Comparison of ENCODE assay signal across 7 mouse cellular contexts in the genomic region with DNA sequence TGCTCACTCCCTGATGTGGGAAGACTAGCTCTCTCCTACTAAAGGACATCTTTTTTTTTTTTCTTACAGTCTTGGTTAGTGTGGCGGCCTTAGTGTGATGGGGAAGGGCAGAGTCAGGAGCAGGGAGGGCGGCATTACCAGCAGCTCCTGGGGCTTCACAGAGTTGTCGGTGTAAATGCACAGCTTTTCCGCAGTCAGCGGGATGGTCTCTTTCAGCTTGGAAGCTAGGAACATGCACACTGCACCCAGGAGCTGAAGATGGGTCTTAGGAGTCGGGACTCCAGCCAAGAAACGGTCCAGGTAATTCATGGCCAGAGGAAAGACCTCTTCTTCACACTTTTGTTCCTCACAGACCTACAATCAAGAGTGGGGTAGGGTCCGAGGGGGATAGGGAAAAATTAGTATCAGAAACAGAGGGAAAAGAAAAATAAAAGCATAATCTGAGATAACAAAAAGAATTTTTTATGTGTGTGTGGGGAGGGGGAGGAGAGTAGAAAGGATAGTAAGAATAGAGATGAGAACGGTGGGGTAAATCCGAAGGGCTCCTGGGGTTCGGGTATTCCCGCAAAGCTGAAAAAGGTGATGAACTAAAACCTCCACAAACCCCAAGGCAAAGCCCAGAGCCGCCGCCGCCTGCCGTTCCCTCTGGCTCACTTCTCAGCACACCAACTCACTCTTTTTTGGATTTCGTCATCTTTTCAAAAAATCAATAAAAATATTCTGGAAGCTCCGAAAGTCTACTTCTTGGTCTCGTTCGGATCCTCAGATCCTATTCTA. TPM values are rescaled to one million over a fixed set of nuclear protein-coding genes. Genes with fewer than 3 reads are reported as not detected.
A peak's percentile ranks its signal among the peaks of the same experiment; 100 is the strongest.
DNase-seq lines count a peak whose midpoint lies in the region; ATAC-seq and TF ChIP-seq lines count a peak whose summit lies in the region.

No protein-coding gene starts in this region.

- H3K4me2 ChIP-seq in embryonic facial prominence, embryonic 13.5 days: peak overlapping the region; percentile 90
- H3K4me2 ChIP-seq in hindbrain, embryonic 15.5 days: peak overlapping the region; percentile 83
- H3K4me2 ChIP-seq in stomach, postnatal 0 days (replicated peaks; ENCODE audit: low read depth): peak overlapping the region; percentile 86

- peak overlapping the region; percentile 78 for H3K4me3 ChIP-seq in embryonic facial prominence, embryonic 13.5 days
- H3K4me3 ChIP-seq in hindbrain, embryonic 15.5 days: peak overlapping the region; percentile 49
- peak overlapping the region; percentile 83 for H3K4me3 ChIP-seq in stomach, postnatal 0 days (ENCODE audit: low read depth, low read length)

- peak overlapping the region; percentile 90 for H3K27ac ChIP-seq in embryonic facial prominence, embryonic 13.5 days
- H3K27ac ChIP-seq in hindbrain, embryonic 15.5 days (replicated peaks): no peak overlapping the region
- peak overlapping the region; percentile 92 for H3K27ac ChIP-seq in stomach, postnatal 0 days (replicated peaks)

- WGBS in embryonic facial prominence, embryonic 13.5 days: 4% methylated on average over 20 of the region's 20 CpGs
- WGBS in hindbrain, embryonic 15.5 days: 5% methylated on average over 20 of the region's 20 CpGs
- 9% methylated on average over 20 of the region's 20 CpGs for WGBS in stomach, postnatal 0 days

- no peaks in the 10 kb centered on the region for H3K27me3 ChIP-seq in embryonic facial prominence, embryonic 13.5 days
- H3K27me3 ChIP-seq in hindbrain, embryonic 15.5 days: peaks cover 33% of the 10 kb centered on the region
- H3K27me3 ChIP-seq in stomach, postnatal 0 days (ENCODE audit: control insufficient read depth, insufficient read depth, low read length): no peaks in the 10 kb centered on the region

- peaks cover 35% of the 10 kb centered on the region for H3K36me3 ChIP-seq in embryonic facial prominence, embryonic 13.5 days
- no peaks in the 10 kb centered on the region for H3K36me3 ChIP-seq in hindbrain, embryonic 15.5 days
- peaks cover 6% of the 10 kb centered on the region for H3K36me3 ChIP-seq in stomach, postnatal 0 days (ENCODE audit: control insufficient read depth, insufficient read depth, low read length)

- peak; percentile 22 for TF ChIP-seq CTCF in stomach, postnatal 0 days (IDR thresholded peaks at IDR 0.05; ENCODE audit: low read depth)

- H3K9me3 ChIP-seq in embryonic facial prominence, embryonic 13.5 days: no peaks in the 10 kb centered on the region
- H3K9me3 ChIP-seq in hindbrain, embryonic 15.5 days: no peaks in the 10 kb centered on the region
- no peaks in the 10 kb centered on the region for H3K9me3 ChIP-seq in stomach, postnatal 0 days (ENCODE audit: control insufficient read depth, low read length)

- H3K4me1 ChIP-seq in embryonic facial prominence, embryonic 13.5 days: peaks cover 62% of the 10 kb centered on the region
- H3K4me1 ChIP-seq in hindbrain, embryonic 15.5 days (replicated peaks): peaks cover 48% of the 10 kb centered on the region
- H3K4me1 ChIP-seq in stomach, postnatal 0 days (replicated peaks; ENCODE audit: control insufficient read depth, insufficient read depth): peaks cover 13% of the 10 kb centered on the region

- peak overlapping the region; percentile 96 for H3K9ac ChIP-seq in embryonic facial prominence, embryonic 13.5 days
- H3K9ac ChIP-seq in hindbrain, embryonic 15.5 days: peak overlapping the region; percentile 46; the same call in 1 of the 2 replicates
- H3K9ac ChIP-seq in stomach, postnatal 0 days (ENCODE audit: low read length): peak overlapping the region; percentile 92

- TF ChIP-seq EP300 in stomach, postnatal 0 days (optimal IDR thresholded peaks at IDR 0.05): no peak

- DNase-seq in 3T3-L1 (ENCODE audit: low read depth, low spot score): peak; percentile 73
- peak; percentile 41 to 46 for DNase-seq in B cell, adult 2 months
- DNase-seq in lung, postnatal 10 days: peak; percentile 48
- peak; percentile 59 for DNase-seq in stomach, postnatal 0 days (ENCODE audit: low spot score)

- no peak for ATAC-seq in embryonic facial prominence, embryonic 13.5 days (ENCODE audit: insufficient number of reproducible peaks, insufficient read depth, low FRiP score, low TSS enrichment, low read depth)
- no peak for ATAC-seq in hindbrain, embryonic 15.5 days (ENCODE audit: low FRiP score, low read depth)
- ATAC-seq in stomach, postnatal 0 days (ENCODE audit: low FRiP score, low TSS enrichment): no peak
- no peak for ATAC-seq in granulocyte monocyte progenitor cell, adult 5-6 weeks (replicated peaks; ENCODE audit: poor library complexity, severe bottlenecking)

RNA-seq across cellular contexts. Expression of a gene that starts 3.3 kb away (rescaled TPM):
- 1,075 and 1,213 TPM in 2 replicates for polyA plus RNA-seq in embryonic facial prominence, embryonic 13.5 days (2015; fragmentation: Nextera tagmentation; extraction: Ambion mirVana)
- polyA plus RNA-seq in hindbrain, embryonic 15.5 days (2015; fragmentation: Nextera tagmentation; extraction: Ambion mirVana): 288 and 507 TPM in 2 replicates
- 433 and 478 TPM in 2 replicates for polyA plus RNA-seq in stomach, postnatal 0 days (2015; fragmentation: Nextera tagmentation; extraction: Ambion mirVana)
- total RNA-seq in granulocyte monocyte progenitor cell, adult 5-6 weeks (2014; fragmentation: Nextera tagmentation): 125 and 390 TPM in 2 replicates
- 51.6 and 54.8 TPM in 2 replicates for total RNA-seq in granulocyte monocyte progenitor cell, adult 5-6 weeks (2017)

RNA-seq across cellular contexts. Expression of a gene that starts 39.4 kb away (rescaled TPM):
- 2.1 and 4.3 TPM in 2 replicates for polyA plus RNA-seq in embryonic facial prominence, embryonic 13.5 days (2015; fragmentation: Nextera tagmentation; extraction: Ambion mirVana)
- polyA plus RNA-seq in hindbrain, embryonic 15.5 days (2015; fragmentation: Nextera tagmentation; extraction: Ambion mirVana): 6.1 and 8.5 TPM in 2 replicates
- polyA plus RNA-seq in stomach, postnatal 0 days (2015; fragmentation: Nextera tagmentation; extraction: Ambion mirVana): 4.1 and 5.2 TPM in 2 replicates
- total RNA-seq in granulocyte monocyte progenitor cell, adult 5-6 weeks (2014; fragmentation: Nextera tagmentation): 10.7 and 11.6 TPM in 2 replicates
- total RNA-seq in granulocyte monocyte progenitor cell, adult 5-6 weeks (2017): 12.8 and 18.5 TPM in 2 replicates

Comparison
In these comparisons a context has a peak if more than half of its experiments do, and no peak if none do; other contexts are left out.
1. H3K9ac ChIP-seq: peak in every context shown above with its lines; median percentile 96 in embryonic facial prominence, embryonic 13.5 days; 92 in stomach, postnatal 0 days; 46 in hindbrain, embryonic 15.5 days.